ENCODE assay signal across 17 mouse cellular contexts in the genomic region with DNA sequence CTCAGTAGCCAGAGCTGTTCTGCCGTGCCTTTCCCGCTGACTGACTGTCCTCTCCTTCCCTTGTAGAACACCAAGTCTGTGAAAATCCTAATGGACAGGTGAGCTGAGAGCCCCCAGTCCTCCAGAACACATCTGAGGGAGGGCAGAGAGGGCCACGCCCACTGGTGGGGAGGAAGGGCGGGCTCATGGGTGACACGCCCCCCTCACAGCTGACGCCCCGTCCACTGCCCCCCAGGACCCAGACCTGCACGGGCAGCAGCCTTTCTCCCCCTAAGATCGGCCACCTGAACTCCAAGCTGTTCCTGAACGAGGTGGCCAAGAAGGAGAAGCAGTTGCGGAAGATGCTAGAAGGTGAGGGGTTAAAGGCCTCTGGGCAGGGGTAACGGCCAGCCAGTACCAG.
"Had no signal": no experiment of that assay in that cellular context is flagged by ENCODE, and none has a peak within 500 bp of the region (broad histone marks: within the 10 kb centered on the region; RNA-seq: fewer than 3 reads in every experiment).

No protein-coding gene starts in this region.

- ATAC-seq: midbrain, embryonic 16.5 days had no signal

- H3K27ac ChIP-seq: left cerebral cortex, adult 2 months; limb, embryonic 10.5 days; liver, embryonic 15.5 days; macrophage; midbrain, embryonic 12.5 days; neural tube, embryonic 15.5 days had no signal

- H3K9me3 ChIP-seq: limb, embryonic 10.5 days; liver, embryonic 15.5 days; megakaryocyte, embryonic 14.5 days; midbrain, embryonic 12.5 days; neural tube, embryonic 15.5 days had no signal

- H3K9ac ChIP-seq: liver, embryonic 15.5 days; lung, embryonic 14.5 days; midbrain, embryonic 12.5 days; neural tube, embryonic 15.5 days had no signal

- H3K4me3 ChIP-seq: left cerebral cortex, adult 2 months; limb, embryonic 10.5 days; liver, embryonic 15.5 days; midbrain, embryonic 12.5 days; neural tube, embryonic 15.5 days had no signal

- H3K27me3 ChIP-seq: liver, embryonic 15.5 days; megakaryocyte, embryonic 14.5 days; midbrain, embryonic 12.5 days; neural tube, embryonic 15.5 days had no signal

- DNase-seq: kidney, adult 9 months; kidney, postnatal 14 days; lung, embryonic 14.5 days; lung, postnatal 10 days; right cerebral cortex, adult 18-20 months; right cerebral cortex, postnatal 25 days; thymus, adult 18-20 months; thymus, postnatal 25 days had no signal

- H3K4me2 ChIP-seq: liver, embryonic 11.5 days; liver, embryonic 15.5 days; lung, embryonic 14.5 days; midbrain, embryonic 12.5 days; neural tube, embryonic 15.5 days had no signal
